Comparison of ENCODE assay signal across 12 mouse cellular contexts in the genomic region with DNA sequence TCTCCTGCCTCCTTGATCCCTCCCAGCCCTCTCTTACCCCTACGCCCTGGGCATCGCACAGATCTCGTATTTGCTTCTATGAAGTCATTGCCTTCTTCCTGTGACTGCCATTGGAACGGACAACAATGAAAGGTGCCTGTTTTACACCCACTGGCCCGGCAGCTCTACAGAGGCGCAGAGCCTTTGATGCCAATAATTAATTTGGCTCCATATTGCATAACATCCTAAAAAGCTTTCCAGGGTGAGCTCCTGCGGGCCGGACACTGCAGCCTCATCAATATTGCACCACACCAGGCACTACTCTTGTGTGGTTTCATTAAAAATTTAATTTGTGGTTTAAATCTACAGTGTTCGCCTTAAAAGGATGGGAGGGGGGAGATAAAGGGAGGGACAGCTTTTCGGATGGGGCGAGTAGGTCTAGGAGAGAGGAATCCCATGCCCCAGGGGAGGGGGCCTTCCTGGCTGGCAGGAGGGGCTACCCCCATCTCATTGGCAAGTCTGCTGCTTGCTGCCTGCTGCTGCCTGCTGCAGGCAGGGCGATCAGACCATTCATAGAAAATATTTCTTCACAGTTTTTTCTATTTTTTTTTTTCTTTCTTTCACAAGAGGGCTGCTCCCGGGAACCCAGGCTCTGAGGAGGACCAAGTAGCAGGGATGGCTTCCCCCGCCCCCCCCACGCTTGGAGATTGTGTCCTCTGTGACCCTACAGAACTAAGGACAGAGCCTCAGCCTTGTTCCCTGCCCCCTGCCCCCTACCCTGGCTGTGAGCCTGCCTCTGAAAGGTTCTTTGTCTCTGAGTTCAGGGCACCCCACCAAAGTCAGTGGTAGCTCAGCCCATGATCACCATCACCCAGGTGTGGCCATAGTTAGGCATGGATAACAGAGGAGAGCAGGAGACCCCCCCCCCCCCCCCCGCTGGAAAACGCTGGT. TPM values are rescaled to one million over a fixed set of nuclear protein-coding genes. Genes with fewer than 3 reads are reported as not detected.
A peak's percentile ranks its signal among the peaks of the same experiment; 100 is the strongest.
DNase-seq lines count a peak whose midpoint lies in the region; ATAC-seq lines count a peak whose summit lies in the region.
"Had no signal": no experiment of that assay in that cellular context is flagged by ENCODE, and none has a peak within 500 bp of the region (broad histone marks: within the 10 kb centered on the region; RNA-seq: fewer than 3 reads in every experiment).

No protein-coding gene starts in this region.

- H3K9me3 ChIP-seq in heart, embryonic 12.5 days (replicated peaks), result no peaks in the 10 kb centered on the region
- no peaks in the 10 kb centered on the region for H3K9me3 ChIP-seq in embryonic facial prominence, embryonic 13.5 days
- H3K9me3 ChIP-seq in hindbrain, embryonic 14.5 days (ENCODE audit: control insufficient read depth, low read length), result no peaks in the 10 kb centered on the region
- H3K9me3 ChIP-seq in midbrain, embryonic 16.5 days (replicated peaks; ENCODE audit: control insufficient read depth, low read length, poor library complexity, severe bottlenecking), result no peaks in the 10 kb centered on the region
- H3K9me3 ChIP-seq: liver, embryonic 13.5 days had no signal

- H3K36me3 ChIP-seq in heart, embryonic 12.5 days, result no peaks in the 10 kb centered on the region
- no peaks in the 10 kb centered on the region for H3K36me3 ChIP-seq in embryonic facial prominence, embryonic 13.5 days
- H3K36me3 ChIP-seq in hindbrain, embryonic 14.5 days (replicated peaks; ENCODE audit: control insufficient read depth, insufficient read depth), result no peaks in the 10 kb centered on the region
- H3K36me3 ChIP-seq in midbrain, embryonic 16.5 days (ENCODE audit: control insufficient read depth, insufficient read depth, low read length), result no peaks in the 10 kb centered on the region
- H3K36me3 ChIP-seq: liver, embryonic 13.5 days had no signal

- H3K4me3 ChIP-seq in heart, embryonic 12.5 days, result no peak overlapping the region
- no peak overlapping the region for H3K4me3 ChIP-seq in embryonic facial prominence, embryonic 13.5 days
- H3K4me3 ChIP-seq in hindbrain, embryonic 14.5 days (replicated peaks; ENCODE audit: low read length), result no peak overlapping the region
- H3K4me3 ChIP-seq in midbrain, embryonic 16.5 days (ENCODE audit: low read depth, low read length), result no peak overlapping the region
- H3K4me3 ChIP-seq: liver, embryonic 13.5 days had no signal

- peaks cover 45% of the 10 kb centered on the region for H3K27me3 ChIP-seq in heart, embryonic 12.5 days (replicated peaks)
- peaks cover 44% of the 10 kb centered on the region for H3K27me3 ChIP-seq in embryonic facial prominence, embryonic 13.5 days
- peaks cover 4% of the 10 kb centered on the region; the same call in 1 of the 2 replicates for H3K27me3 ChIP-seq in hindbrain, embryonic 14.5 days (ENCODE audit: control insufficient read depth, insufficient read depth, low read length)
- no peaks in the 10 kb centered on the region; the same call in 1 of the 2 replicates for H3K27me3 ChIP-seq in midbrain, embryonic 16.5 days (ENCODE audit: control insufficient read depth, insufficient read depth, low read depth, low read length)

- peaks cover 27% of the 10 kb centered on the region for H3K4me1 ChIP-seq in heart, embryonic 12.5 days (replicated peaks)
- H3K4me1 ChIP-seq in embryonic facial prominence, embryonic 13.5 days, result peaks cover 21% of the 10 kb centered on the region
- peaks cover 26% of the 10 kb centered on the region for H3K4me1 ChIP-seq in hindbrain, embryonic 14.5 days (replicated peaks; ENCODE audit: control insufficient read depth, insufficient read depth, low read length)
- peaks cover 25% of the 10 kb centered on the region for H3K4me1 ChIP-seq in midbrain, embryonic 16.5 days (ENCODE audit: control insufficient read depth, insufficient read depth, low read length)
- H3K4me1 ChIP-seq: liver, embryonic 13.5 days had no signal

- DNase-seq in heart, postnatal 36 days, result no peak
- DNase-seq in hindbrain, embryonic 14.5 days (ENCODE audit: low spot score), result no peak
- no peak for DNase-seq in gastrocnemius, postnatal 25 days
- no peak for DNase-seq in adrenal gland, adult 18-20 months (ENCODE audit: low spot score in 2 of 2)
- DNase-seq: B cell, adult 2 months; liver, embryonic 13.5 days had no signal

- ATAC-seq in heart, embryonic 12.5 days (ENCODE audit: insufficient number of reproducible peaks, low FRiP score), result no peak
- no peak for ATAC-seq in embryonic facial prominence, embryonic 13.5 days (ENCODE audit: insufficient number of reproducible peaks, insufficient read depth, low FRiP score, low TSS enrichment, low read depth)
- peak; percentile 41; the same call in 1 of the 2 replicates for ATAC-seq in hindbrain, embryonic 14.5 days (ENCODE audit: low FRiP score)
- ATAC-seq in midbrain, embryonic 16.5 days, result peak; percentile 73
- no peak for ATAC-seq in CD4-positive, CD25-positive, alpha-beta regulatory T cell, adult 4 months
- ATAC-seq: Patski had no signal

- WGBS in heart, embryonic 12.5 days, result 41% methylated on average over 17 of the region's 17 CpGs
- WGBS in embryonic facial prominence, embryonic 13.5 days, result 21% methylated on average over 17 of the region's 17 CpGs
- 11% methylated on average over 15 of the region's 17 CpGs for WGBS in hindbrain, embryonic 14.5 days
- 8% methylated on average over 17 of the region's 17 CpGs for WGBS in midbrain, embryonic 16.5 days

- peak overlapping the region; percentile 46 for H3K4me2 ChIP-seq in heart, embryonic 12.5 days
- peak overlapping the region; percentile 36 for H3K4me2 ChIP-seq in embryonic facial prominence, embryonic 13.5 days
- H3K4me2 ChIP-seq in hindbrain, embryonic 14.5 days (replicated peaks), result peak overlapping the region; percentile 22
- H3K4me2 ChIP-seq in midbrain, embryonic 16.5 days (ENCODE audit: low read length), result peak overlapping the region; percentile 29
- H3K4me2 ChIP-seq: liver, embryonic 13.5 days had no signal

- 0 out of 2 replicates have a peak overlapping the region, but pooled peaks have one; percentile 23 for H3K9ac ChIP-seq in heart, embryonic 12.5 days
- H3K9ac ChIP-seq in embryonic facial prominence, embryonic 13.5 days, result no peak overlapping the region
- H3K9ac ChIP-seq in hindbrain, embryonic 14.5 days, result peak overlapping the region; percentile 45
- H3K9ac ChIP-seq in midbrain, embryonic 16.5 days (ENCODE audit: low read depth, low read length), result peak overlapping the region; percentile 52
- H3K9ac ChIP-seq: liver, embryonic 13.5 days had no signal

- H3K27ac ChIP-seq in heart, embryonic 12.5 days (ENCODE audit: poor library complexity, severe bottlenecking), result no peak overlapping the region; the same call in 1 of the 2 replicates
- no peak overlapping the region for H3K27ac ChIP-seq in embryonic facial prominence, embryonic 13.5 days
- peak overlapping the region; percentile 91 for H3K27ac ChIP-seq in hindbrain, embryonic 14.5 days
- peak overlapping the region; percentile 86 for H3K27ac ChIP-seq in midbrain, embryonic 16.5 days (ENCODE audit: low read length)
- H3K27ac ChIP-seq: liver, embryonic 13.5 days; stomach, postnatal 0 days had no signal

- intact Hi-C loops in heart, postnatal 36 days (cut with DNase I), result no loop called here

RNA-seq across cellular contexts. Expression of a gene that starts 10.7 kb away (rescaled TPM):
- polyA plus RNA-seq in heart, embryonic 12.5 days (2016; fragmentation: Nextera tagmentation; extraction: Ambion mirVana), result 1.8 and 2.1 TPM in 2 replicates
- under 1 TPM; 0.25 to 0.27 TPM for total RNA-seq in heart, postnatal 36 days (2021)
- polyA plus RNA-seq in embryonic facial prominence, embryonic 13.5 days (2015; fragmentation: Nextera tagmentation; extraction: Ambion mirVana), result 0.60 and 0.66 TPM in 2 replicates
- polyA plus RNA-seq in hindbrain, embryonic 14.5 days (2014; fragmentation: Nextera tagmentation; extraction: Ambion mirVana), result 17.4 and 20.5 TPM in 2 replicates
- 12.4 and 12.6 TPM in 2 replicates for polyA plus RNA-seq in midbrain, embryonic 16.5 days (2015; fragmentation: Nextera tagmentation; extraction: Ambion mirVana)
- under 1 TPM; 0.08 to 0.19 TPM for total RNA-seq in gastrocnemius, postnatal 25 days (2021)
- 1 to 10 TPM; 2.7 to 4.6 TPM for total RNA-seq in adrenal gland, adult 18-20 months (2021)
- polyA plus RNA-seq in CD4-positive, CD25-positive, alpha-beta regulatory T cell, adult 4 months (2017; shearing (Covaris generic)), result not detected

RNA-seq across cellular contexts. Expression of a gene that starts 44.5 kb away (rescaled TPM):
- 13.3 and 14.1 TPM in 2 replicates for polyA plus RNA-seq in heart, embryonic 12.5 days (2016; fragmentation: Nextera tagmentation; extraction: Ambion mirVana)
- 10 to 100 TPM; 34.8 to 36.0 TPM for total RNA-seq in heart, postnatal 36 days (2021)
- polyA plus RNA-seq in embryonic facial prominence, embryonic 13.5 days (2015; fragmentation: Nextera tagmentation; extraction: Ambion mirVana), result 10.8 and 12.5 TPM in 2 replicates
- 12.3 and 13.2 TPM in 2 replicates for polyA plus RNA-seq in hindbrain, embryonic 14.5 days (2014; fragmentation: Nextera tagmentation; extraction: Ambion mirVana)
- polyA plus RNA-seq in midbrain, embryonic 16.5 days (2015; fragmentation: Nextera tagmentation; extraction: Ambion mirVana), result 9.9 and 10.4 TPM in 2 replicates
- total RNA-seq in gastrocnemius, postnatal 25 days (2021), result 10 to 100 TPM; 23.7 to 24.8 TPM
- total RNA-seq in adrenal gland, adult 18-20 months (2021), result 10 to 100 TPM; 44.4 to 50.2 TPM
- polyA plus RNA-seq in CD4-positive, CD25-positive, alpha-beta regulatory T cell, adult 4 months (2017; shearing (Covaris generic)), result 10 to 100 TPM in 1 of 2 experiments, 1 to 10 TPM in 1; 8.7 to 12.2 TPM

Comparison
In these comparisons a context has a peak if more than half of its experiments do, and no peak if none do; other contexts are left out.
1. ATAC-seq: peak in hindbrain, embryonic 14.5 days (single experiment) and midbrain, embryonic 16.5 days (single experiment); none in heart, embryonic 12.5 days (single experiment), embryonic facial prominence, embryonic 13.5 days (single experiment) and CD4-positive, CD25-positive, alpha-beta regulatory T cell, adult 4 months (single experiment).
2. H3K27ac ChIP-seq: peak in hindbrain, embryonic 14.5 days (single experiment) and midbrain, embryonic 16.5 days (single experiment); none in heart, embryonic 12.5 days (single experiment) and embryonic facial prominence, embryonic 13.5 days (single experiment).
3. Peak in every context shown above with its lines, with median percentiles within 50 percentile points of each other: H3K4me2 ChIP-seq.